Mouse (Mus musculus) spleen, adult 18-20 months (tissue): ENCODE results near the gene Tmem167.

Source experiments
- DNase-seq, 2 experiments: peaks; one replicate each; pipeline ENCODE4 v3.0.0; 2022; ENCODE audit warnings: mixed read lengths in 2 of 2

Tmem167 gene

GRCm38 (mm10) chr13:90186694-90187093 lies 97.8 kb downstream of the Tmem167 start:
- no peak for DNase-seq

- DNase-seq: no peak
Measured at GRCm38 (mm10) chr13:90188021-90188420, 99.1 kb downstream of the Tmem167 start.

GRCm38 (mm10) chr13:90191794-90192193 lies 102.9 kb downstream of the Tmem167 start:
- no peak for DNase-seq
